Mouse (Mus musculus) splenic B cell, adult 2 months (primary cell): ENCODE measurements around the gene Bcl7a.
A peak's percentile ranks its signal among the peaks of the same experiment; 100 is the strongest.

Source experiments
- DNase-seq: peaks from one replicate; pipeline ENCODE4 v3.0.0-alpha.2; 2011; ENCODE audit warnings: low read depth, low spot score
- H3K27me3 ChIP-seq: 2 replicates; pipeline ENCODE4 v1.6.1; 2012; ENCODE audit warnings: mild to moderate bottlenecking, low read length, moderate library complexity, mixed read lengths; ENCODE audit not compliant: control insufficient read depth, poor library complexity, insufficient read depth, severe bottlenecking
- H3K36me3 ChIP-seq: 2 replicates; pipeline ENCODE4 v1.6.1; 2012; ENCODE audit warnings: mild to moderate bottlenecking, low read length, moderate library complexity, mixed read lengths; ENCODE audit not compliant: control insufficient read depth, poor library complexity, insufficient read depth, severe bottlenecking

The Bcl7a gene

GRCm38 (mm10) chr5:123343707-123344627, at the start of gene Bcl7a:
Gene Bcl7a, plus strand, starts transcription at chr5:123343834.
- Histone ChIP-seq H3K36me3 (no peaks in the 10 kb centered on the region), H3K27me3 (no peaks in the 10 kb centered on the region)
- peak; percentile 93 for DNase-seq

- H3K36me3 ChIP-seq = no peaks in the 10 kb centered on the region
- no peak for DNase-seq
- no peaks in the 10 kb centered on the region; the same call in 1 of the 2 replicates for H3K27me3 ChIP-seq
These were observed 49.0 kb upstream of the Bcl7a start for GRCm38 (mm10) chr5:123294653-123295052.

- no peaks in the 10 kb centered on the region; the same call in 1 of the 2 replicates for H3K27me3 ChIP-seq
- H3K36me3 ChIP-seq = no peaks in the 10 kb centered on the region
- peak; percentile 69 for DNase-seq
These were observed 47.3 kb upstream of the Bcl7a start for GRCm38 (mm10) chr5:123296224-123296806.

- H3K27me3 ChIP-seq = no peaks in the 10 kb centered on the region; the same call in 1 of the 2 replicates
- H3K36me3 ChIP-seq = no peaks in the 10 kb centered on the region
- DNase-seq = no peak
These were observed 46.5 kb upstream of the Bcl7a start for GRCm38 (mm10) chr5:123296972-123297754.

- no peak for DNase-seq
- no peaks in the 10 kb centered on the region; the same call in 1 of the 2 replicates for H3K27me3 ChIP-seq
- H3K36me3 ChIP-seq = no peaks in the 10 kb centered on the region
These were observed 45.8 kb upstream of the Bcl7a start for GRCm38 (mm10) chr5:123297830-123298229.

- DNase-seq = peak; percentile 56
- Histone ChIP-seq H3K27me3 (no peaks in the 10 kb centered on the region; the same call in 1 of the 2 replicates), H3K36me3 (no peaks in the 10 kb centered on the region)
These were observed 45.1 kb upstream of the Bcl7a start for GRCm38 (mm10) chr5:123298526-123298925.

- no peak for DNase-seq
- no peaks in the 10 kb centered on the region; the same call in 1 of the 2 replicates for H3K27me3 ChIP-seq
These were observed 43.1 kb upstream of the Bcl7a start for GRCm38 (mm10) chr5:123300496-123301034.

GRCm38 (mm10) chr5:123301780-123302521, 41.7 kb upstream of the Bcl7a start:
- no peaks in the 10 kb centered on the region; the same call in 1 of the 2 replicates for H3K27me3 ChIP-seq
- no peak for DNase-seq
- no peaks in the 10 kb centered on the region for H3K36me3 ChIP-seq

More at GRCm38 (mm10) chr5:123300496-123301034, 43.1 kb upstream of the Bcl7a start:
- H3K36me3 ChIP-seq = no peaks in the 10 kb centered on the region

GRCm38 (mm10) chr5:123307630-123308282, 35.9 kb upstream of the Bcl7a start:
- no peak for DNase-seq
- Histone ChIP-seq H3K27me3 (no peaks in the 10 kb centered on the region), H3K36me3 (no peaks in the 10 kb centered on the region)

GRCm38 (mm10) chr5:123309816-123310215, 33.8 kb upstream of the Bcl7a start:
- no peak for DNase-seq
- no peaks in the 10 kb centered on the region; the same call in 1 of the 2 replicates for H3K27me3 ChIP-seq

GRCm38 (mm10) chr5:123310221-123310620, 33.4 kb upstream of the Bcl7a start:
- Histone ChIP-seq H3K36me3 (no peaks in the 10 kb centered on the region), H3K27me3 (no peaks in the 10 kb centered on the region; the same call in 1 of the 2 replicates)
- no peak for DNase-seq

More at GRCm38 (mm10) chr5:123309816-123310215, 33.8 kb upstream of the Bcl7a start:
- no peaks in the 10 kb centered on the region for H3K36me3 ChIP-seq

GRCm38 (mm10) chr5:123313058-123313630, 30.5 kb upstream of the Bcl7a start:
- DNase-seq = no peak
- Histone ChIP-seq H3K36me3 (no peaks in the 10 kb centered on the region), H3K27me3 (no peaks in the 10 kb centered on the region; the same call in 1 of the 2 replicates)

GRCm38 (mm10) chr5:123313851-123314380, 29.7 kb upstream of the Bcl7a start:
- peak; percentile 38 for DNase-seq
- no peaks in the 10 kb centered on the region for H3K36me3 ChIP-seq
- no peaks in the 10 kb centered on the region; the same call in 1 of the 2 replicates for H3K27me3 ChIP-seq
